In the genomic region with DNA sequence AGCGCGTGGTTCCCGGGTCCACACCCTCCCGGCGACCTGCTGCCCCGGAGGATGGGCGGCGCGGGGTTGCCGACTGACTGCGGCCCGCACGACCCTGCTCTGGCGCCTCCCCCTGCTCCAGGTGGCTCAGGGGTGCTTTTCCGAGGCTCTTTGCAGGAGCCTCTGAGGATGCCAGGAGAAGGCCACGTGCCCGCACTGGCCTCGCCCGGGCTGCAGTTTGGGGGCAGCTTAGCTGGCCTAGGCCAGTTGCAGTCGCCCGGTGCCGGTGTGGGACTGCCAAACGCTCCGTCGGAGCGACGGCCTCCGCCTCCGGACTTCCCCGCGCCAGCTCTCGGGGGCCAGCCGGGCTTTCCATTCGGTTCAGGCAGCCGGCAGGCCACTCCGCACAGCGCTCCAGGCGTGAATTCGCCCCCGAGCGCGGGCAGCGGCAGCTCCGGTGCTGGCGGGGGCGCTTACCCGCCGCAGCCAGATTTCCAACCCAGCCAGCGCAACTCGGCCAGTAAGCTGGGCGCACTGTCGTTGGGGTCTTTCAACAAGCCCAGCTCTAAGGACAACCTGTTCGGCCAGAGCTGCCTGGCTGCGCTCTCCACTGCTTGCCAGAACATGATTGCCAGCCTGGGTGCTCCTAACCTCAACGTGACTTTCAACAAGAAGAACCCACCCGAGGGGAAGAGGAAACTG, we compare ENCODE assay signal across 8 mouse cellular contexts. TPM values are rescaled to one million over a fixed set of nuclear protein-coding genes. Genes with fewer than 3 reads are reported as not detected.
DNase-seq lines count a peak whose midpoint lies in the region; ATAC-seq lines count a peak whose summit lies in the region.

No protein-coding gene starts in this region.

- peaks cover 54% of the 10 kb centered on the region for H3K4me1 ChIP-seq in heart, embryonic 12.5 days (replicated peaks)
- H3K4me1 ChIP-seq in hindbrain, embryonic 13.5 days (replicated peaks) = peaks cover 77% of the 10 kb centered on the region
- peaks cover 48% of the 10 kb centered on the region for H3K4me1 ChIP-seq in midbrain, embryonic 16.5 days (ENCODE audit: control insufficient read depth, insufficient read depth, low read length)

- 5% methylated on average over 56 of the region's 56 CpGs for WGBS in heart, embryonic 12.5 days
- 2% methylated on average over 56 of the region's 56 CpGs for WGBS in hindbrain, embryonic 13.5 days
- WGBS in midbrain, embryonic 16.5 days = under 1% methylated on average over 56 of the region's 56 CpGs

- peak overlapping the region; percentile 87 for H3K4me3 ChIP-seq in heart, embryonic 12.5 days
- H3K4me3 ChIP-seq in hindbrain, embryonic 13.5 days = peak overlapping the region; percentile 93
- H3K4me3 ChIP-seq in midbrain, embryonic 16.5 days (ENCODE audit: low read depth, low read length) = peak overlapping the region; percentile 77

- DNase-seq in heart, adult 8-10 months (ENCODE audit: low spot score) = no peak
- DNase-seq in embryo, embryonic 11 days = peak; percentile 61
- no peak for DNase-seq in gastrocnemius, adult 8-10 months (ENCODE audit: low spot score in 2 of 2)
- no peak for DNase-seq in spleen, adult 12 weeks (ENCODE audit: low spot score)
- DNase-seq in adrenal gland, adult (ENCODE audit: inconsistent age in 2 of 2, low spot score in 1 of 2) = no peak

- no peak overlapping the region for H3K27ac ChIP-seq in heart, embryonic 12.5 days (ENCODE audit: poor library complexity, severe bottlenecking)
- H3K27ac ChIP-seq in hindbrain, embryonic 13.5 days = peak overlapping the region; percentile 96
- H3K27ac ChIP-seq in midbrain, embryonic 16.5 days (ENCODE audit: low read length) = peak overlapping the region; percentile 96

- peak overlapping the region; percentile 85 for H3K4me2 ChIP-seq in heart, embryonic 12.5 days
- peak overlapping the region; percentile 99 for H3K4me2 ChIP-seq in hindbrain, embryonic 13.5 days
- peak overlapping the region; percentile 98 for H3K4me2 ChIP-seq in midbrain, embryonic 16.5 days (ENCODE audit: low read length)

- H3K9ac ChIP-seq in heart, embryonic 12.5 days = peak overlapping the region; percentile 93
- peak overlapping the region; percentile 100 for H3K9ac ChIP-seq in hindbrain, embryonic 13.5 days
- peak overlapping the region; percentile 95 for H3K9ac ChIP-seq in midbrain, embryonic 16.5 days (ENCODE audit: low read depth, low read length)

- H3K36me3 ChIP-seq in heart, embryonic 12.5 days = peaks cover 24% of the 10 kb centered on the region
- H3K36me3 ChIP-seq in hindbrain, embryonic 13.5 days = peaks cover 36% of the 10 kb centered on the region
- no peaks in the 10 kb centered on the region for H3K36me3 ChIP-seq in midbrain, embryonic 16.5 days (ENCODE audit: control insufficient read depth, insufficient read depth, low read length)

- no peak for ATAC-seq in heart, embryonic 12.5 days (ENCODE audit: insufficient number of reproducible peaks, low FRiP score)
- ATAC-seq in hindbrain, embryonic 13.5 days (ENCODE audit: low FRiP score) = no peak
- no peak for ATAC-seq in midbrain, embryonic 16.5 days

- peaks cover 29% of the 10 kb centered on the region for H3K27me3 ChIP-seq in heart, embryonic 12.5 days (replicated peaks)
- no peaks in the 10 kb centered on the region for H3K27me3 ChIP-seq in hindbrain, embryonic 13.5 days
- no peaks in the 10 kb centered on the region for H3K27me3 ChIP-seq in midbrain, embryonic 16.5 days (ENCODE audit: control insufficient read depth, insufficient read depth, low read depth, low read length)

- H3K9me3 ChIP-seq in heart, embryonic 12.5 days (replicated peaks) = no peaks in the 10 kb centered on the region
- H3K9me3 ChIP-seq in hindbrain, embryonic 13.5 days = no peaks in the 10 kb centered on the region
- H3K9me3 ChIP-seq in midbrain, embryonic 16.5 days (replicated peaks; ENCODE audit: control insufficient read depth, low read length, poor library complexity, severe bottlenecking) = no peaks in the 10 kb centered on the region

RNA-seq across cellular contexts. Expression of gene Mn1, which starts 3.0 kb away (rescaled TPM):
- polyA plus RNA-seq in heart, embryonic 12.5 days (2016; fragmentation: Nextera tagmentation; extraction: Ambion mirVana) = 8.0 and 8.2 TPM in 2 replicates
- total RNA-seq in heart, adult 8-10 months (2022) = 10 to 100 TPM; 13.9 to 21.6 (median 19.8) TPM
- 46.7 and 49.2 TPM in 2 replicates for polyA plus RNA-seq in hindbrain, embryonic 13.5 days (2015; fragmentation: Nextera tagmentation; extraction: Ambion mirVana)
- 41.6 and 50.3 TPM in 2 replicates for polyA plus RNA-seq in midbrain, embryonic 16.5 days (2015; fragmentation: Nextera tagmentation; extraction: Ambion mirVana)
- 10 to 100 TPM; 28.0 to 63.4 (median 39.8) TPM for total RNA-seq in gastrocnemius, adult 8-10 months (2022)
